Comparison of ENCODE assay signal across 22 mouse cellular contexts in the genomic region with DNA sequence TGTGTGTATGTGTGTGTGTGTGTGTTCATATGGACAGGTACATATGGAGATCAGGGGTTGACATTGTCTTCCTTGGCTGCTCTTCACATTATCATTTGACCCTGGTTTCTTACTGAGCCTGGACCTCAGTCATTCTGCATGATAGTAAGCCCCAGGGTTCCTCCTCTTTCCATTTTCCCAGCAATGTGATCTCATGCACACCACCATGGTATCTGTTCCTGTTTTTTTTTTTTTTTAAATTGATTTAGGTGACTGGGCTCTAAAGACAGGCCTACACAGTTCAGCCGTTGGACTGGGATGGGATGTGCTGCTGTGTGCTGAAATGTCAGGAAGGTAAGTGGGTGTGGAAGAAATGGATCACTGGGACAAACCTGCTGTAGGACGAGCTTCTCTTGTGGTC. TPM values are rescaled to one million over a fixed set of nuclear protein-coding genes. Genes with fewer than 3 reads are reported as not detected.
DNase-seq lines count a peak whose midpoint lies in the region; ATAC-seq lines count a peak whose summit lies in the region.
"Had no signal": no experiment of that assay in that cellular context is flagged by ENCODE, and none has a peak within 500 bp of the region (broad histone marks: within the 10 kb centered on the region; RNA-seq: fewer than 3 reads in every experiment).

No protein-coding gene starts in this region.

- no peaks in the 10 kb centered on the region for H3K27me3 ChIP-seq in midbrain, embryonic 10.5 days (ENCODE audit: low read depth, poor library complexity, severe bottlenecking)
- H3K27me3 ChIP-seq: Patski had no signal

- H3K4me1 ChIP-seq in midbrain, embryonic 10.5 days: no peaks in the 10 kb centered on the region

- DNase-seq in frontal cortex, postnatal 14 days (ENCODE audit: low spot score in 2 of 2): no peak
- no peak for DNase-seq in midbrain, embryonic 10.5 days (ENCODE audit: low spot score)
- no peak for DNase-seq in Muller cell, postnatal 12 days (ENCODE audit: inconsistent ontology term)
- no peak for DNase-seq in cerebellum, adult 9-11 months
- DNase-seq: adrenal gland, adult 2 months; adrenal gland, adult 8-10 months; adrenal gland, postnatal 10 days; adrenal gland, postnatal 14 days; adrenal gland, postnatal 25 days; adrenal gland, postnatal 36 days; B cell, adult 2 months; cerebellum, adult 11 months; cerebellum, adult 11-12 months; cerebellum, adult 18-20 months had no signal

- peak; percentile 53 for ATAC-seq in common myeloid progenitor, adult 5-6 weeks (replicated peaks; ENCODE audit: low read depth, poor library complexity, severe bottlenecking)
- ATAC-seq in granulocyte monocyte progenitor cell, adult 5-6 weeks (replicated peaks; ENCODE audit: poor library complexity, severe bottlenecking): peak; percentile 69
- ATAC-seq in megakaryocyte, adult 5-6 weeks (ENCODE audit: poor library complexity, severe bottlenecking): peak; percentile 49; the same call in 1 of the 2 replicates
- ATAC-seq in megakaryocyte progenitor cell, adult 5-6 weeks (replicated peaks; ENCODE audit: poor library complexity): peak; percentile 50; the same call in 1 of the 2 replicates
- ATAC-seq: Patski had no signal

- no peak overlapping the region for H3K27ac ChIP-seq in midbrain, embryonic 10.5 days (replicated peaks)

- H3K36me3 ChIP-seq in midbrain, embryonic 10.5 days: no peaks in the 10 kb centered on the region
- H3K36me3 ChIP-seq: G1E had no signal

- H3K9me3 ChIP-seq in midbrain, embryonic 10.5 days (replicated peaks): no peaks in the 10 kb centered on the region

- H3K4me3 ChIP-seq in midbrain, embryonic 10.5 days: no peak overlapping the region

- WGBS in midbrain, embryonic 10.5 days: 84% methylated on average over 2 of the region's 2 CpGs

RNA-seq across cellular contexts. Expression of a gene that starts 35.8 kb away (rescaled TPM):
- total RNA-seq in common myeloid progenitor, adult 5-6 weeks (2017): 0.18 and 0.34 TPM in 2 replicates
- total RNA-seq in granulocyte monocyte progenitor cell, adult 5-6 weeks (2014; fragmentation: Nextera tagmentation): not detected in 2 replicates
- 0.15 and 0.34 TPM in 2 replicates for total RNA-seq in granulocyte monocyte progenitor cell, adult 5-6 weeks (2017)
- 3.9 and 4.6 TPM in 2 replicates for total RNA-seq in megakaryocyte, adult 5-6 weeks (2015)
- 1.8 and 2.0 TPM in 2 replicates for total RNA-seq in megakaryocyte, adult 5-6 weeks (2017)
- 0.05 and 0.59 TPM in 2 replicates for total RNA-seq in megakaryocyte progenitor cell, adult 5-6 weeks (2015)
- 0.04 and 0.41 TPM in 2 replicates for total RNA-seq in megakaryocyte progenitor cell, adult 5-6 weeks (2017)
- 2.2 and 2.6 TPM in 2 replicates for polyA plus RNA-seq in midbrain, embryonic 10.5 days (2016; fragmentation: Nextera tagmentation; extraction: Ambion mirVana)
- total RNA-seq: CH12.LX, MEL had no signal
- polyA plus RNA-seq: G1E had no signal
